Mouse (Mus musculus): ENCODE data around the gene Kpna2.
"Not testable (repeated sequence)": the region's sequence is repeated elsewhere in the genome, so short reads cannot be mapped to it uniquely, and the experiment has no call there.

Kpna2 gene

GRCm38 (mm10) chr11:106999151-106999948 lies at the start of gene Kpna2:
Gene Kpna2, minus strand, starts transcription at chr11:106999541.
- DNase-seq (ENCODE audit: low read depth), result peak; percentile 98

- no peak for DNase-seq (ENCODE audit: low read depth)
These were observed 47.7 kb upstream of the Kpna2 start for GRCm38 (mm10) chr11:107046766-107047620.

DNA sequence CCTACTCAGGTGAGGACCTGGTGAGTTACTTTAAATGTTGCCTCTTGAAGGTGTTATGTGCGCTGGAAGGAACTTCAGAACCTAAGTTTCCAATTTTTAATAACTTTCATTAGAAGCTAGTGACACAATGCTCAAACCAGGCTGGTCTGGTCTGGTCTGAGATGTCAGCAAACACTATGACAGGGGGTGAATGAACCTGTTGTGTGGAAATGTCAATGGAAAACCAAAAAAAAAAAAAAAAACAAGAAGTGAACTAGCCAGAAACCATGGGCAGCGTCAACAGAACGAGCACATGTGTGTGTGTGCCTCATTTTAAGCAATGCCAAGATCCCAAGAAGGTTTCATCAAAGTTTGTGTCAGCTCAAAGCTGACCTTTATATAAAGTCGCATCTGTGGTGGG lies 46.2 kb upstream of the Kpna2 start:
- DNase-seq (ENCODE audit: low read depth), result no peak

- DNase-seq (ENCODE audit: low read depth), result peak; percentile 94
These were observed 45.0 kb upstream of the Kpna2 start for GRCm38 (mm10) chr11:107044321-107044720.

GRCm38 (mm10) chr11:107043361-107043760 lies 44.0 kb upstream of the Kpna2 start:
- no peak for DNase-seq (ENCODE audit: low read depth)

GRCm38 (mm10) chr11:107041396-107041795 lies 42.1 kb upstream of the Kpna2 start:
- no peak for DNase-seq (ENCODE audit: low read depth)

GRCm38 (mm10) chr11:107039417-107039816 lies 40.1 kb upstream of the Kpna2 start:
- DNase-seq (ENCODE audit: low read depth), result no peak

GRCm38 (mm10) chr11:107034085-107034810 lies 34.9 kb upstream of the Kpna2 start:
- no peak for DNase-seq (ENCODE audit: low read depth)

DNA sequence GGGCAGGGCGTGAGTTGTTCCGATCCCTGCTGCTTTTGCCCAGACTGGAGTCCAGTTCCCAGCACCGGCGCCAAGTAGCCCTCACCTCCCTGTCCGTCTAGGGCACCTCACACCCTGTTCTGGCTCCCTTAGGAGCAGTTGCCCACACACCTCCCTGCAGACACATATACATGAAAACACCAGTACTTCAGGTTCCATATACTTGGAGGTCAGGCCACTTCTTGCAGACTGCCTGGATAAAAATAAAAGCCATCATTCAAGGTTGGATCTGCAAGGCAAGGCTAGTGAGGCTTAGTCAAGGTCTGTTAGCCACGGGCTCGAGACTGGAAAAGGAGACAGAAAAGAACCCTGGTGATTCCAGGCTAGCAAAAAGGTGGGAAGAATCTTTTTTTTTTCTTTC lies 32.3 kb upstream of the Kpna2 start:
- DNase-seq (ENCODE audit: low read depth), result no peak

GRCm38 (mm10) chr11:107029536-107029935 lies 30.2 kb upstream of the Kpna2 start:
- no peak for DNase-seq (ENCODE audit: low read depth)

DNA sequence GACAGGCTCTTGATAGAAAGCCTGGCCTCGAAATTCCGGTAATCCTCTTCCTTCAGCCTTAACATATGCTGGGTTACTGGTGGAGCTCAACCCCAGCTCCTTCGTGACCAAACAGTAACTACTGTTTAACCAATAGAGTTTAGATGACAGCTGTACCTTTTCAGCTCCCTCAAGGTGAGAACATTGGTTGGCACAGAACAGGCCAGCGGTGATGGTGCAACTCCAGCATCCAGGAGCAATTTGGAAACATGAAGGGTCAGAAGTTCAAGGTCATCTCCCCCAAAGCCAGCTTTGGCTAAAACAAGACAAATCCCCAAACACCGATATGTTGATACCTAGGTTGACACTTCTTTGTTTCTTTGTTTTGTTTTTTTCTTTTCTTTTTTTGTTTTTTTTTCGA lies 29.4 kb upstream of the Kpna2 start:
- no peak for DNase-seq (ENCODE audit: low read depth)

GRCm38 (mm10) chr11:107028275-107028618 lies 28.9 kb upstream of the Kpna2 start:
- DNase-seq (ENCODE audit: low read depth), result no peak

DNA sequence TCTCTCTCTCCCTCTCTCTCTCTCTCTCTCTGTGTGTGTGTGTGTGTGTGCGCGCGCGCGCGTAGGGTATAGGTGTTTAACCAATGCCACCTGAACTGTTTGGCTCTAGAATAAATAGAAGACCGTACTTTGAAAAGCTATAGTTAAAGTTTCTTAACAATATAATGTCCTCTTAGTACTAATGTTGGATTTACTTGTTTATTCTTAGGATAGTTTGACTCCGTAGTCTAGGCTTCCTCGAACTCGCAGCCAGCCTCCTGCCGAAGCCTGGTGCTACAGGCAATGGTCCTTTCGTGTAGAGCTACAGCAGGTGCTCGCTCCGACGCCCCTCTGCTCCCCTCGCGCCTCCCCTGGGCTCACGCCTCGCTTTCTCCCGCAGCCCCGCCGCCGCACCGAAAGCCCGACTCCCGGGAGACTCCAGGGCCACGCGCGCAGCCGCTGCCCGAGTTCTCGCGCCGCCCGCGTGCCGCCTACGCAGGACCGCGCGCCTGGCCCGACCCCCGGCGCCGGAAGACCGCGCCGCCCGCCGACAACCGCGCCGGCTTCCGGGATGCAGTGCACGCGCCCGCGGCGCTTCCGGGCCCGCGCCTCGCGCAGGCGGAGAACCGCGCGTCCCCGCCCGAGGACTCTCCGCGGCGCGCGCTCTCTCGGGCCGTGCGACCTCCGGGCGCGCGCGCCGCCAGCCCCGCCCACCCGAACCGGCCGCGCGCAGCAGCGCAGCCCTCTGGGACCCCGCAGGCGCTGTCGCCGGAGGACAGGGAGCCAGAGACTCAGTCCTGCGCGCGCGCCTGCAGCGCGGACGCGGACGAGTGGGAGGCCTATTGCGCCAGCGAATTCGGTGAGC lies 28.3 kb upstream of the Kpna2 start:
- DNase-seq (ENCODE audit: low read depth), result peak; percentile 81

- DNase-seq (ENCODE audit: low read depth), result peak; percentile 79
These were observed 27.5 kb upstream of the Kpna2 start for GRCm38 (mm10) chr11:107026554-107027430.

DNA sequence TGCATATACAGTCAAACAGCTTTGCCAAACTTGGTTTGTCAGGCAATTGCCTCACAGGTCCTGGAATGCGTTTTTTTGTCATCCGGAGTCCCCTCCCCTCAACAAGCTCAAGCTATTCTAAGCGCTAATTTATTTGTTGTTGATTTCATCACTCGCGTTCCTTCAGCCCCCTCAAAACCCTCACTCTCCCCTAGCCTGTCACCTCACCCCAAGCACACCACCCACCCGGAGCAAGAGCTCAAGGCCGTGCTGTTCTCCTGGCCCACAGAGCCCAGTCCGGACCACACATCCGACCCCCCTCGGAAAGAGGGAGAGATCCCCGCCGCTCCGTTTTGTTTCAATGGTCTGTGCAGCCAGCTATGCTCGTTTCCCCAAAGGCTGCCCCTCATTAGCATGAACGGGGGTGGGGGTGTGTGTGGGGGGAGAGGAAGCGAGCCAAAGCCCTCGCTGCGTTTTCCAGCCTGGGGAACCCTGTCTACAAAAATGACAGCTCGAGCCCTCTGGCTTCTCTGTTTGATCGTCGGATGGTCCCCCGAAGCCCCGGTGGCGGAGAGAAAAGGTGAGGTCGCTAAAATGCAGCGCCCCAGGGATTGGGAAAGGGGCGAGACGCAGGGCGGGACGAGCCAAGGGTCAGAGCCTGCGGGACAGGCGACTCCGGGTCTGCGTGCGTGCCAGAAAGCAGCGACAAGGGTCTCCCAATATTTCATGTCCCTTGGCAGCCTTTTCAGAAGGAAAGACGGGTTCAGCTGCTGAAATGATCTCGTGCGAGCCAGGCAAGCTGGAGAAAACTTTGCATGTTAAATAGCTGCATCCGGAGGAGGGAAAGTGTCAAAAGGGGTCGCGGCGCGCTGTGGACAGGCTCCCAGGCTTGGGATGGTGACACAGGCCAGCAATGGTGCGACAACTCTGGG lies 26.3 kb upstream of the Kpna2 start, which contains the start of gene 1810010H24Rik:
Gene 1810010H24Rik, plus strand, starts transcription at position 271 of the 911 bp plus-strand sequence.
- DNase-seq (ENCODE audit: low read depth), result no peak

- no peak for DNase-seq (ENCODE audit: low read depth)
These were observed 25.1 kb upstream of the Kpna2 start for GRCm38 (mm10) chr11:107024406-107024805.

- DNase-seq (ENCODE audit: low read depth), result no peak
These were observed 22.8 kb upstream of the Kpna2 start for GRCm38 (mm10) chr11:107022050-107022683.

DNA sequence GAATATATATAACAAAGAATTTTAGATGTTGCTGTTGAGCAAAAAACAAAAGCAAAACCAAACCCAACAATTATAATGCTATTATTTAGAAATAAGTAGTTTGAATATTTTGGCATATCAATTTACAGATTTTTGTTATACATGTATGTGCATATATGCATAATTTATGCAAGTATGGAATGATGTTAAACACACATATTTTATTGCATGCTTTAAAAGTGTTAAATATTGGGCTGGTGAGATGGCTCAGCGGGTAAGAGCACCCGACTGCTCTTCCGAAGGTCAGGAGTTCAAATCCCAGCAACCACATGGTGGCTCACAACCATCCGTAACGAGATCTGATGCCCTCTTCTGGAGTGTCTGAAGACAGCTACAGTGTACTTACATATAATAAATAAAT lies 20.4 kb upstream of the Kpna2 start:
- DNase-seq (ENCODE audit: low read depth), result not testable (repeated sequence)

DNA sequence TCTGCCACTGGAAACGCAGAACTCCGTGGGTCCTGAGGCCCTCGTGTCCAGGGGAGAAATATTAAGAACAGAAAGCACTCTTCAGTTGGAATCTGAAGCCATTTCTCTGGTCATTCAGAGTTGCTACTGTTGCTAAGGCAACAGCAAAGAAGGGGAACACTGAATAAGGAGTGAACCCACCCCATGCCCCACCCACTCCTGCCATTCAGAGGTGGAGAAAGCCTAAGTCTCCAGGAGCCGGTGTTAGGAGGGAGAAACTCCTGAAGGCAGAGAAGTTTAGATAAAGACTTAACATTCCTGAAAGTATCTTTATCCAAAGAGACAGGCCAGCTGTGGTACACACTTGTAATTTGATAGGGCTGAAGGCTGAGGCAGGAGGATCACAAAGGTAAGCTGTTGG lies 20.0 kb upstream of the Kpna2 start:
- DNase-seq (ENCODE audit: low read depth), result no peak

Data from 416B (cell line).